Mouse (Mus musculus): ENCODE data around the gene Evl.

DNA sequence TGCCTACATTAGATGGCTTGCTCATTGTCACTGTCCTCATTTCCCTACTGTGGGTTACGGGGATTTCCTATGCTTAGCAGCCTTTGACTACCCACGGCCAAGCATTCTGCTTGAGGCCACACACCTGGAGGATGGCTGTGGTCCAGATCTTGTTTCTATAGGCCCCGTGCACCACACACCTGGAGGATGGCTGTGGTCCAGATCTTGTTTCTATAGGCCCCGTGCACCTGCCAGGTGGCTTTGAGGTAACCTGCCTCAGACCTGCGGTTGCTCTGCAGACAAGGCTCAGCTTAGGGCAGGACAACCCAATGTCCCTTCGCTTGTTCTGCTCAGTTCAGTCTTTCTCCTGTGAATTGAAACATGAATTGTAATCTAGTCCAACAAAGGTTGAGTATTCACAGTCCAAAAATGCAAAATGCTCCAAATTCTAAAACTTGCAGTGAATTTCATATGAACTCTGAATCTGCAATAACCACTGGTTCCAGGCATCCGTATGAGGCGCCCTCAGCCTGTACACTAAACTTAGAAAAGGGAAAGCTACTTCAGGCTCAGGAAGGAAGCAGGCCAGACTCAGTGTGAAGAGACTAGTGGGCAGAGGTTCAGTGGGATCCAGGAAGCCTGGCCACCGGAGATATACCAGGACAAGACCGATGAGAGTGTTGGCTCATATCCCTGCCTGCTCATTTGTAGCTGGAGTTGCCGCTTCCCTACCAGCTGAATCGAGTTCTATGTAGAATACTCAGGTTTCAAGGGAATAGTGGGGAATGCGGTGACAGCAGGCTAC is 127.9 kb downstream of the Evl start:
- TF ChIP-seq CHD1 (IDR thresholded peaks at IDR 0.05; ENCODE audit: low read depth, low read length) (no peak), CTCF (conservative IDR thresholded peaks at IDR 0.05 in 1 of 2, IDR thresholded peaks at IDR 0.05 in 1 of 2; ENCODE audit: low read depth in 2 of 2, low read length in 2 of 2) (no peak)
